Mouse (Mus musculus) spleen, postnatal 0 days (tissue): Measurements from ENCODE around the gene Zfp142. TPM values are rescaled to one million over a fixed set of nuclear protein-coding genes. Genes with fewer than 3 reads are reported as not detected.

Source experiments
- polyA plus RNA-seq: library from polyadenylated mRNA; unstranded; fragments of >200 nt; fragmentation: Nextera tagmentation; extraction: Ambion mirVana; gene quantifications from 2 replicates; pipeline ENCODE4 v1.2.1, GENCODE M21; 2015

Gene Zfp142
- 3.0 and 3.1 TPM in 2 replicates for polyA plus RNA-seq

GRCm38 (mm10) chr1:74587773-74588445 is at the start of gene Zfp142, which contains the start of gene Bcs1l:
Gene Zfp142 (minus strand): TSS chr1:74588246.
Gene Bcs1l (plus strand): TSS chr1:74588289.

GRCm38 (mm10) chr1:74601267-74601962 is 13.4 kb upstream of the Zfp142 start, which contains the start of the genes Rnf25 and Stk36:
Gene Rnf25 (minus strand): TSS chr1:74601397.
Gene Stk36 (plus strand): TSS chr1:74601445.

GRCm38 (mm10) chr1:74544184-74544583 is 43.9 kb downstream of the Zfp142 start, which contains the start of gene Usp37:
Gene Usp37 (minus strand): TSS chr1:74544284.

GRCm38 (mm10) chr1:74542451-74542961 is 45.5 kb downstream of the Zfp142 start, which contains the start of gene Plcd4:
Gene Plcd4 (plus strand): TSS chr1:74542888.

Other genes with a start within 250 kb of the Zfp142 start
- gene Catip, start 226.1 kb downstream of the Zfp142 start, polyA plus RNA-seq: 0.16 and 0.20 TPM in 2 replicates
- 17.5 and 24.0 TPM in 2 replicates for gene Slc11a1, start 213.1 kb downstream of the Zfp142 start, polyA plus RNA-seq
- gene Ctdsp1, start 196.7 kb downstream of the Zfp142 start, polyA plus RNA-seq: 41.8 and 50.5 TPM in 2 replicates
- gene Vil1, start 178.9 kb downstream of the Zfp142 start, polyA plus RNA-seq: 0.11 and 0.14 TPM in 2 replicates
- 40.3 and 42.2 TPM in 2 replicates for gene Cnot9, start 82.2 kb downstream of the Zfp142 start, polyA plus RNA-seq
- 0.20 and 0.82 TPM in 2 replicates for gene Plcd4, start 45.4 kb downstream of the Zfp142 start, polyA plus RNA-seq
- 13.0 and 13.2 TPM in 2 replicates for gene Usp37, start 44.0 kb downstream of the Zfp142 start, polyA plus RNA-seq
- gene Bcs1l, start within 50 bp of the Zfp142 start, polyA plus RNA-seq: 7.3 and 8.8 TPM in 2 replicates
- gene Rnf25, start 13.2 kb upstream of the Zfp142 start, polyA plus RNA-seq: 13.2 and 18.0 TPM in 2 replicates
- 0.40 and 0.73 TPM in 2 replicates for gene Stk36, start 13.2 kb upstream of the Zfp142 start, polyA plus RNA-seq
- 3.6 and 6.4 TPM in 2 replicates for gene Ttll4, start 73.5 kb upstream of the Zfp142 start, polyA plus RNA-seq
- gene Cyp27a1, start 125.3 kb upstream of the Zfp142 start, polyA plus RNA-seq: 5.8 and 8.5 TPM in 2 replicates
- gene Prkag3, start 161.0 kb upstream of the Zfp142 start, polyA plus RNA-seq: 0.16 and 0.23 TPM in 2 replicates
- gene Wnt6, start 183.6 kb upstream of the Zfp142 start, polyA plus RNA-seq: 2.1 and 3.0 TPM in 2 replicates
- gene Wnt10a, start 203.3 kb upstream of the Zfp142 start, polyA plus RNA-seq: 0.12 and 0.21 TPM in 2 replicates